Mouse (Mus musculus) yolk sac, embryonic 10.5 days (tissue): ENCODE results near the gene Prpsap2.

Experiments used
- DNase-seq: peaks from one replicate; pipeline ENCODE4 v3.0.0-alpha.2; 2017; ENCODE audit warnings: low spot score

Prpsap2 gene

DNA sequence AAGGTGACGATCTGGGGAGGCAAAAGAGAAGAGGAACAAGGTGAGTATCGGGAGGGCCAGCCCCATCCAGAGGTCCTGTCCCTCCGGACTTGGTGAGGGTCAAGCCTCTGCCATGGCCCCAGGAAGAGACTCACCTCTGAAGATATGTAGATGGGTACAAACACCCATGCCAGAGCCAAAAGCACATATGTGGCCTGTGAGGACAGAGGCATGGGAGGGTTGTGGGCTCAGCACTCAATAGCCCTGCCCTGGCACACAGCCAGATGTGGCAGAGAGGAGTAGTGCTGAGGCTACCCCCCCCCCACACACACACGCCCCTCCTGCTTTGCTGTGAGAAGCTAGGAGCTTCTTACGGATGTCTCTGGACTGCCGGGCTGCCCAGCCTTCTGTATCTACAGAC lies 46.8 kb downstream of the Prpsap2 start:
- DNase-seq, result no peak

DNA sequence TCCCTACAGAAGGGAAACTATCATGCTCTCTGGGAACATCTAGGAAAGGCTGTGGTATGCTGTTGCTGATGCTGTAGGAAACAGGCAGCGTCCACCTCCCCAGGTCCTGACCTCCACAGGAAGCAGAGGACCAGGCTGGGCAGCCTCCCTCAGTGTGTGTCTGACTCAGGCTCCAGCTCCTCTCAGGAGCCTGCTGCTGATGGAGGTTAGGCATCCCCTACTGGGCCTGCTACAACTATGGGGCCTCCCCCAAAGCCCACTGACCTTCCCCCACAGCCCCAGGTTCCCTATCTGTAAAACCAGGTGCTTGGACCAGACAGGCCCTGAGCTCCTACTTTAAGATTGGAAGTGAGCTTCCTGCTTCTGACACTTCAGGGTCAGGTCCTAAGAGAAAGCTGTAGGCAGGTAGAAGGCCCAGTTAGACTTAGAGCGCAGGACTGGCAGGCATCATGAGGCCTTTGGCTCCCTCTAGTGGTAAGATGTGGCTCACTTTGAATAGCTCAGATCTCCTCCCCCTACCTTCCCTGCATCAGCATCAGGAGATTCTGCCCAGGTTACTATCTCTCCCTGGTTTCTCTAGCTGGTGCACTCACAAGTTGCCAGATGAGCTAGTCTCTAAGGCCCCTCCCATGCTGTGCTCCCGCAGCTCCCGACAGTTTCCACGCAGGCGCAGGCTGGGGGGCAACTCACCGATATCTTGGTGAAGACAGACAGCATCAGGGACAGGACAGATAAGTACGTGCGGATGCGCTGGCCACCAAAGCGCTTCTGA lies 47.4 kb downstream of the Prpsap2 start:
- DNase-seq, result peak; percentile 73

DNA sequence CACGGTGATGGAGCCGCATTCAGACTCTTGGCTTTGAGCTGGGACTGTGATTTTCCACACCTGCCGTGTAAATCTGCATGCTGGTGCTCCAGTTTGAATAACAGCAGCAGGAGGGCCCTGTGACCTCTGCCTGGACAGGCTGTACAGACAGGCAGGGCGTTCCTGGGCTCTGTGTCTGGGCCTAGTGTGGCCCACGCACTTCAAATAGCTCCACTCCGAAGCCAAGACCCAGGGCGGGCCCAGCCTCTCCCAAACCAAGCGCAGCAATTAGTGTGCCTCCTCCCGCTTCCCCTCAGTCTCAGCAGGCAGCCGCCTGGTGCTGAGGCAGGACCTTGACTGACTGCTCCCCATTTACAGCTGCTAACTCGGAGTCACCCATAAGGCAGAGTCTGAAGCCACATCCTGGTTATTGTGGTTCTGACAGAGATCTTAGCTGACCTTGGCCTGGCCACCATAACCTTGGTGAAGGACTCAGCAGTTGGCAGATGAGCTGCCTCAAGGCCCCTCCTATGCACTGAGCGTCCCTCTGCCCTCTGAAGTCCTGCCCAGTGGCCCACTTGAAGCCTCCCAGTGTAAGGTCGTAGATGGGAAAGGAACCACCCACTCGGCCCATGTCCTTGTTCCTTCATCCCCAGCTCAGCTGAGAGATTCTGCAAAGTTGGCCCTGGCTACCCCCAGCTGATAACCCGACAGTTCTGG lies 48.6 kb downstream of the Prpsap2 start:
- DNase-seq, result no peak

DNA sequence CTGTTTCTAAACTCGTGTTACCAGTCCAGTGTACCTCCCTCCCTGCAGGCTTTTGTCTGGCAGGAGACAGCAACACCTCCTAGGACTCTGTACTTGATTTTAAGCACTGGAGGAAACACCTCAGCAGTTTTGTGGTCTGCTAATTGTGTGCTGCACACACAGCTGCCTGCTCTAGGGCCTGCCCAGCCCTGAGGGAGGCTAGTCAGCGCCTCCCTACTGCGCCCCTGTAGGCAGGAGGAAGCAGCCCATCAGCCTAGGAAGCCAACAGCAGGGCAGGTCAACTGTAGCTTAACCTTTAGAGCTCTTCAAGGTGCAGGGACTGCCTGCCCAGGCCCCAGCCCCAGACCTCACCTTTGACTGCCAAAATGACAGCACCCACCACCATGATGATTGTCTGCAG lies 53.0 kb downstream of the Prpsap2 start:
- peak; percentile 45 for DNase-seq

DNA sequence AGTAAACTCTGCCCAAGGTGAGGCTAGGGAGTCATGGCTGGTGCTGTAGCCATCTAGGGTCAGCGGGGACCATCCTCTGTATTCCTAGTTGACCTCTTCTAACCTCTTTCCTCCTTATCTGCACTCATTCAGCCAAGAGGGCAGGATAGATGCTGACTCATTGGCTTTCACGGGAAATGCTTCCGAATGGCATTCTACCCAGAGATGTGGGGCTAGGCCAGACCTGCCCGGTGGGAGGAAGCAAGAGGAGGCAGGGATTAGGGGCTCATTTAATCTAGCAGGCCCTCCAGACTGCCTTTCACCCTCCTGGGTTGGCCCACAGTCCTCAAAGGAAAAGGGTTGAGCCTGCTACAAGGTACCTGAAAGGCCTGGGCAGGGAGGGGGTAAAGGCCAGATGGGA lies 55.7 kb downstream of the Prpsap2 start:
- DNase-seq, result peak; percentile 67

- no peak for DNase-seq
Observed at GRCm38 (mm10) chr11:61705581-61705980, 56.3 kb downstream of the Prpsap2 start.

GRCm38 (mm10) chr11:61702494-61702893 lies 59.4 kb downstream of the Prpsap2 start:
- no peak for DNase-seq

DNA sequence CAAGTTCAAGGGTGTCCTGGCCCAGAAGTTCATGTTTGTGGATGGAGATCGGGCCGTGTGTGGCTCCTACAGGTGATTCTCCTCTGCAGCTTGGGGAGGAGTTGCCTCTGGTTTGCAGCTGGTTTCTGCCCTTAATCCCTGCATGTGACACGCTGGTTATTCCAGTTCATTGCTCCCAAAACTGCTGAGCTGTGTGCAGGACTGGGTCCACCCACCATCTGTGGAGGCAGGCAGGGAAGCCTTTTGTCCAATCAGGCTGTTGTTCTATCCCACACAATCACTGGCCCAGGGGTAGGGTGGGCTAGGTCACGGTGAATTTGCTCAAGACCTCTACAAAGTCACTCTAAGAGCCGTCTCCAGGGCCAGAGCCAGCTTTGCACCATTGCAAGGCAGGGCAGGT lies 60.2 kb downstream of the Prpsap2 start:
- no peak for DNase-seq

GRCm38 (mm10) chr11:61699933-61700332 lies 62.0 kb downstream of the Prpsap2 start:
- no peak for DNase-seq

DNA sequence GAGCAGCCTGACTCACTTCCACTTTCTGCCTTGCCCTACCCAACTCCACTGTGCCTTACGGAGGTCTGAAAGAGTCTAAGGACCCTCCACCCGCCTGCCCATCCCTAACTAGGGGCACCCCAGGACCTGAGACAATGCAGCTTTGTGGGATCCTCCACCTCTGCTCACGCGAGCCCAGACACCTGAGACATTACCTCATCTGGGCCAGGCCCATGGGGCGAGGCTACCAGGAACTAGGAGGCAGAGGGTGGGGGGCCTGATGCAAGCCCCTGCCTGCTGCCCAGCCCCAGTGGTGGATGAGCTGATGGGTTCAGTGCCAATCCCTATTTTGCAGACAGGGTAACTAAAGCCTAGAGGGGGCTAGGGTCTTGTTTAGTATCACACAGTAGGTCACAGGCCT lies 62.4 kb downstream of the Prpsap2 start:
- no peak for DNase-seq

GRCm38 (mm10) chr11:61698852-61699251 lies 63.0 kb downstream of the Prpsap2 start:
- no peak for DNase-seq

DNA sequence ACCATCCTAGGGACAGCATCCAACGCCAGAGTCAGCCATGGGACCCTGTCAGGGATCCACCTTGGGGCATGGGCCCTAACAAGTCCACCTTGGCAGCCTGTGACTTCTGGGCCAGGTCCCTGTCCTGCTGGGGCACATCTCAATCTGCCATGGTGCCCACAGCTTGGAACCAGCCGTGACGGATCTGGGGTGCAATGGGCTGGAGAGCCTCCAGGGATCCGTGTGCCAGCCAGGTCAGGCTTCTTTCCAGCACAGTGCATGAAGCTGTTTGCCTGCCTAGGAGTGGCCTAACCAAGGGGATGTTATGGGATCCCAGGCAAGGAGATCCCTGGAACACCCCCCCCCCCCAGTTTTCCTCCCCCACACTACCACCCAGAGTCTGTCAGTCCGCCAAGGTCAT lies 68.9 kb downstream of the Prpsap2 start:
- no peak for DNase-seq

DNA sequence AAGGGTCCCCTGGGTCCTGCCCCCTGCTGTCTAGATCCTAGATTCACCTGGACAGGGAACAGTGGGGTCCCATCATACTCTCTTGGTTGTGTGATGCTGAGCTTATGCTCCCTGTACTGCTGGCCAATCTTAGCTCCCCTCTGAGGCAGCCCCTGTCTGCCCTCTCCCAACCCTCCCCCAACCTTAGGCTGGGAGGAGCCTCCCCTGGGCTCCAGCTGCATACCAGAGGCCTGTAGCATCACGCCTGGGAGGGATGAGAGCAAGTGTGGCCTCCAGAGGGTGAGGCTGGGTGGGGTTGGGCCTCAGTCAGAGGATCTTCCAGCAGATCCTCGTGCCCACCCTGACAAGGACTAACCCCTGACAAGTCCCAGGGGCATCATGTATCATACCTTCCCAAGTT lies 74.3 kb downstream of the Prpsap2 start:
- no peak for DNase-seq

- DNase-seq, result peak; percentile 46
Observed at GRCm38 (mm10) chr11:61686906-61687453, 74.9 kb downstream of the Prpsap2 start.

GRCm38 (mm10) chr11:61686141-61686540 lies 75.7 kb downstream of the Prpsap2 start:
- DNase-seq, result no peak

DNA sequence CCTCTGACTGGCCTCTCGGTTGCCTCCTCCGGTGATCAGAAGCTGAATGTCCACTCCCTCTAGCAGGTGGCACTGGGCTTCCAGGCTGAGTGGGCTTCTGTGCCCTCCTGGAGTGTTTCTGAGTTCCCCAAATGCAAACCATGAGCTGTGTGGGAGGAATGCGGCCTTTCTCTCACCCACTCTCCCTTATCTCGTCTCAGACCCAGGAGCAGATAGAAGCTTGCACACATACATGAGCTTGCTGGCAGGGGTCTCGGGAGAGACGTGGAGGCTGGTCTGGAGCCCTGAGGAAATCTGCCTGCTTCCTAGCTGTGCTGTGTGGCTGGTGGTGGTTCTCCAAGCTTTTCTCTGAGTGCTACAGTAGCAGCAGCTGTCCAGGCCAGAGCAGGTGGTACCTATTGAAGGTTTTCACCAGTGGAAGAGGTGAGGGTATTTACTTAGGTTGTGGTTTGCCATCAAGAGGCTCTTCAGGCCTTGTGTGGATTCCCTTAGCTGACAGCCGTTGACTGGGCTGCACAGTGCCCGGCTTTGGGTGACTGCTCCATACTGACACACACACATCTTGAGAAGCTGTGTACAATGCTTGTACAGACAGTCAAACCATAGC lies 76.7 kb downstream of the Prpsap2 start:
- no peak for DNase-seq

GRCm38 (mm10) chr11:61683907-61684731 lies 77.8 kb downstream of the Prpsap2 start, which contains the start of gene Fam83g:
TSS of gene Fam83g (plus strand) at chr11:61684091.
- peak; percentile 93 for DNase-seq
